23 mouse cellular contexts compared by ENCODE assay signal in the genomic region with DNA sequence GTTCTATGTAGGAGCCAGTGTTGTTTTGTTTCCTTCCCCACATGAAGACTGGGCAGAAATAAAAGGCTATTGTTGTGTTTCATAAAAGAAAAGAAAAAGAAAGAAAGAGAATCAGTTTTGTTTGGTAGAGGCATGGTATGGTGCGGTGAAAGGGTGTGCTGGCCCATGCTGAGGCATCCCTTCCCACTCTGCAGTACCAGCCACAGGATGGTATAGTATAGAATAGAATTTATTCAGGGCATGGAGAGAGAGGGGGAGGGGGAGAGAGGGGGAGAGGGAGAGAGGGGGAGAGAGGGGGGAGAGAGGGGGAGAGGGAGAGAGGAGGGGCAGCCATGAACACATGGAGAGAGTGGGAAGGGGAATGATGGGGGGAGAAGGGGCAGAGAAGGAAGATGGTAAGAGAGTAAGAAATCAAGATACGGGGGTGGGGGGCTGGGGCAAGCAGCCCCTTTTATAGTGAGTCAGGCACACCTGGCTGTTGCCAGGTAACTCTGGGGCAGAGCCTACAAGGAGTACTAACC.
A peak's percentile ranks its signal among the peaks of the same experiment; 100 is the strongest.
DNase-seq lines count a peak whose midpoint lies in the region; ATAC-seq and TF ChIP-seq lines count a peak whose summit lies in the region.
"Had no signal": no experiment of that assay in that cellular context is flagged by ENCODE, and none has a peak within 500 bp of the region (broad histone marks: within the 10 kb centered on the region; RNA-seq: fewer than 3 reads in every experiment).

No protein-coding gene starts in this region.

- no peaks in the 10 kb centered on the region for H3K9me3 ChIP-seq in hindbrain, embryonic 11.5 days (ENCODE audit: control insufficient read depth, low read length)
- no peaks in the 10 kb centered on the region for H3K9me3 ChIP-seq in hindbrain, embryonic 16.5 days (ENCODE audit: control insufficient read depth, low read length)
- H3K9me3 ChIP-seq in midbrain, embryonic 15.5 days: no peaks in the 10 kb centered on the region
- H3K9me3 ChIP-seq in midbrain, embryonic 13.5 days: no peaks in the 10 kb centered on the region
- H3K9me3 ChIP-seq in forebrain, embryonic 13.5 days (replicated peaks): no peaks in the 10 kb centered on the region
- no peaks in the 10 kb centered on the region for H3K9me3 ChIP-seq in hindbrain, postnatal 0 days (ENCODE audit: low read length)
- H3K9me3 ChIP-seq: heart, embryonic 15.5 days; limb, embryonic 12.5 days; liver, embryonic 15.5 days; neural tube, embryonic 12.5 days had no signal

- ATAC-seq in hindbrain, embryonic 11.5 days (ENCODE audit: low FRiP score): peak; percentile 71; the same call in 1 of the 2 replicates
- ATAC-seq in hindbrain, embryonic 16.5 days: no peak
- ATAC-seq in midbrain, embryonic 15.5 days (replicated peaks): 0 out of 2 replicates have a peak, but pooled peaks have one; percentile 24
- ATAC-seq in midbrain, embryonic 13.5 days: no peak
- ATAC-seq in forebrain, embryonic 13.5 days: peak; percentile 83
- ATAC-seq in hindbrain, postnatal 0 days: 0 out of 2 replicates have a peak, but pooled peaks have one; percentile 18
- ATAC-seq: intestine, postnatal 0 days had no signal

- no peak overlapping the region for H3K4me2 ChIP-seq in hindbrain, embryonic 11.5 days (replicated peaks; ENCODE audit: low read depth, low read length)
- H3K4me2 ChIP-seq in hindbrain, embryonic 16.5 days (ENCODE audit: low read length): no peak overlapping the region
- no peak overlapping the region for H3K4me2 ChIP-seq in midbrain, embryonic 15.5 days
- H3K4me2 ChIP-seq in midbrain, embryonic 13.5 days (replicated peaks): no peak overlapping the region
- H3K4me2 ChIP-seq in forebrain, embryonic 13.5 days: no peak overlapping the region
- no peak overlapping the region for H3K4me2 ChIP-seq in hindbrain, postnatal 0 days (ENCODE audit: low read depth, low read length)
- H3K4me2 ChIP-seq: heart, embryonic 15.5 days; limb, embryonic 12.5 days; liver, embryonic 15.5 days; lung, embryonic 14.5 days; neural tube, embryonic 12.5 days had no signal

- H3K4me3 ChIP-seq in hindbrain, embryonic 11.5 days (ENCODE audit: low read depth, low read length): no peak overlapping the region
- no peak overlapping the region for H3K4me3 ChIP-seq in hindbrain, embryonic 16.5 days (ENCODE audit: low read length)
- H3K4me3 ChIP-seq in midbrain, embryonic 15.5 days: no peak overlapping the region
- H3K4me3 ChIP-seq in midbrain, embryonic 13.5 days (replicated peaks): no peak overlapping the region
- no peak overlapping the region for H3K4me3 ChIP-seq in forebrain, embryonic 13.5 days
- H3K4me3 ChIP-seq in hindbrain, postnatal 0 days (ENCODE audit: low read length): no peak overlapping the region
- H3K4me3 ChIP-seq: erythroblast, embryonic 14.5 days; heart, embryonic 15.5 days; limb, embryonic 12.5 days; liver, embryonic 15.5 days; neural tube, embryonic 12.5 days had no signal

- 54% methylated on average over 2 of the region's 2 CpGs for WGBS in hindbrain, embryonic 11.5 days
- 37% methylated on average over 2 of the region's 2 CpGs for WGBS in hindbrain, embryonic 16.5 days
- WGBS in midbrain, embryonic 15.5 days: 50% methylated on average over 2 of the region's 2 CpGs
- WGBS in midbrain, embryonic 13.5 days: 61% methylated on average over 2 of the region's 2 CpGs
- 31% methylated on average over 2 of the region's 2 CpGs for WGBS in forebrain, embryonic 13.5 days
- WGBS in hindbrain, postnatal 0 days: 60% methylated on average over 2 of the region's 2 CpGs

- no peak for DNase-seq in hindbrain, embryonic 11.5 days (ENCODE audit: low spot score)
- DNase-seq in hindbrain, postnatal 0 days (ENCODE audit: low spot score): no peak
- no peak for DNase-seq in testis, postnatal 10 days (ENCODE audit: low spot score)
- DNase-seq: adrenal gland, postnatal 14 days; cerebellum, adult 11-12 months; cerebellum, adult 9-11 months; embryo, embryonic 11 days; gastrocnemius, postnatal 14 days; kidney, adult 9 months; kidney, postnatal 10 days; layer of hippocampus, adult 9-11 months; lung, embryonic 14.5 days; lung, postnatal 14 days had no signal

- TF ChIP-seq CTCF in hindbrain, postnatal 0 days (IDR thresholded peaks at IDR 0.05; ENCODE audit: low read depth): no peak

- H3K27ac ChIP-seq in hindbrain, embryonic 11.5 days (ENCODE audit: low read depth, low read length): no peak overlapping the region
- no peak overlapping the region for H3K27ac ChIP-seq in hindbrain, embryonic 16.5 days (ENCODE audit: low read depth, low read length)
- no peak overlapping the region for H3K27ac ChIP-seq in midbrain, embryonic 15.5 days
- H3K27ac ChIP-seq in midbrain, embryonic 13.5 days: no peak overlapping the region
- no peak overlapping the region for H3K27ac ChIP-seq in forebrain, embryonic 13.5 days
- H3K27ac ChIP-seq in hindbrain, postnatal 0 days: no peak overlapping the region
- H3K27ac ChIP-seq: heart, embryonic 15.5 days; limb, embryonic 12.5 days; liver, embryonic 15.5 days; neural tube, embryonic 12.5 days had no signal

- H3K36me3 ChIP-seq in hindbrain, embryonic 11.5 days (ENCODE audit: control insufficient read depth, insufficient read depth, low read length): no peaks in the 10 kb centered on the region
- H3K36me3 ChIP-seq in hindbrain, embryonic 16.5 days (ENCODE audit: control insufficient read depth, insufficient read depth, low read length): peaks cover 6% of the 10 kb centered on the region
- H3K36me3 ChIP-seq in midbrain, embryonic 15.5 days (replicated peaks): 0 out of 2 replicates have a peak, but pooled peaks cover 5% of the 10 kb centered on the region
- H3K36me3 ChIP-seq in midbrain, embryonic 13.5 days: peaks cover 8% of the 10 kb centered on the region
- peaks cover 7% of the 10 kb centered on the region for H3K36me3 ChIP-seq in forebrain, embryonic 13.5 days (ENCODE audit: poor library complexity, severe bottlenecking)
- peaks cover 5% of the 10 kb centered on the region; the same call in 1 of the 2 replicates for H3K36me3 ChIP-seq in hindbrain, postnatal 0 days (ENCODE audit: insufficient read depth, low read length)
- H3K36me3 ChIP-seq: heart, embryonic 15.5 days; liver, embryonic 15.5 days had no signal

- no peaks in the 10 kb centered on the region for H3K27me3 ChIP-seq in hindbrain, embryonic 11.5 days (ENCODE audit: control insufficient read depth, insufficient read depth, low read length)
- H3K27me3 ChIP-seq in hindbrain, embryonic 16.5 days (replicated peaks; ENCODE audit: control insufficient read depth, insufficient read depth, low read length): no peaks in the 10 kb centered on the region
- H3K27me3 ChIP-seq in midbrain, embryonic 15.5 days (replicated peaks): no peaks in the 10 kb centered on the region
- H3K27me3 ChIP-seq in midbrain, embryonic 13.5 days: no peaks in the 10 kb centered on the region
- no peaks in the 10 kb centered on the region for H3K27me3 ChIP-seq in forebrain, embryonic 13.5 days
- H3K27me3 ChIP-seq in hindbrain, postnatal 0 days (ENCODE audit: insufficient read depth, low read length): no peaks in the 10 kb centered on the region
- H3K27me3 ChIP-seq: heart, embryonic 15.5 days; limb, embryonic 12.5 days; liver, embryonic 15.5 days; neural tube, embryonic 12.5 days had no signal

- H3K9ac ChIP-seq in hindbrain, embryonic 11.5 days (ENCODE audit: low read depth, low read length): no peak overlapping the region
- no peak overlapping the region for H3K9ac ChIP-seq in hindbrain, embryonic 16.5 days (ENCODE audit: low read depth, low read length)
- H3K9ac ChIP-seq in midbrain, embryonic 15.5 days: no peak overlapping the region
- H3K9ac ChIP-seq in midbrain, embryonic 13.5 days (replicated peaks): no peak overlapping the region
- no peak overlapping the region for H3K9ac ChIP-seq in forebrain, embryonic 13.5 days
- H3K9ac ChIP-seq in hindbrain, postnatal 0 days (replicated peaks; ENCODE audit: low read length): no peak overlapping the region
- H3K9ac ChIP-seq: heart, embryonic 15.5 days; limb, embryonic 12.5 days; liver, embryonic 15.5 days; lung, embryonic 14.5 days; neural tube, embryonic 12.5 days had no signal

- no peaks in the 10 kb centered on the region for H3K4me1 ChIP-seq in hindbrain, embryonic 11.5 days (replicated peaks; ENCODE audit: control insufficient read depth, insufficient read depth, low read length)
- H3K4me1 ChIP-seq in hindbrain, embryonic 16.5 days (ENCODE audit: control insufficient read depth, insufficient read depth, low read depth, low read length): no peaks in the 10 kb centered on the region
- H3K4me1 ChIP-seq in midbrain, embryonic 15.5 days: no peaks in the 10 kb centered on the region
- peaks cover 8% of the 10 kb centered on the region; the same call in 1 of the 2 replicates for H3K4me1 ChIP-seq in midbrain, embryonic 13.5 days (replicated peaks)
- H3K4me1 ChIP-seq in forebrain, embryonic 13.5 days: peaks cover 13% of the 10 kb centered on the region; the same call in 1 of the 2 replicates
- H3K4me1 ChIP-seq in hindbrain, postnatal 0 days (ENCODE audit: insufficient read depth, low read length): no peaks in the 10 kb centered on the region
- H3K4me1 ChIP-seq: heart, embryonic 15.5 days; limb, embryonic 12.5 days; liver, embryonic 15.5 days had no signal

Comparison
In these comparisons a context has a peak if more than half of its experiments do, and no peak if none do; other contexts are left out.
1. ATAC-seq: peak in hindbrain, embryonic 11.5 days (single experiment), midbrain, embryonic 15.5 days (single experiment), forebrain, embryonic 13.5 days (single experiment) and hindbrain, postnatal 0 days (single experiment); none in hindbrain, embryonic 16.5 days (single experiment) and midbrain, embryonic 13.5 days (single experiment).